Mouse (Mus musculus): ENCODE results near the gene Acot2.
"Not testable (repeated sequence)": the region's sequence is repeated elsewhere in the genome, so short reads cannot be mapped to it uniquely, and the experiment has no call there.

The Acot2 gene

DNA sequence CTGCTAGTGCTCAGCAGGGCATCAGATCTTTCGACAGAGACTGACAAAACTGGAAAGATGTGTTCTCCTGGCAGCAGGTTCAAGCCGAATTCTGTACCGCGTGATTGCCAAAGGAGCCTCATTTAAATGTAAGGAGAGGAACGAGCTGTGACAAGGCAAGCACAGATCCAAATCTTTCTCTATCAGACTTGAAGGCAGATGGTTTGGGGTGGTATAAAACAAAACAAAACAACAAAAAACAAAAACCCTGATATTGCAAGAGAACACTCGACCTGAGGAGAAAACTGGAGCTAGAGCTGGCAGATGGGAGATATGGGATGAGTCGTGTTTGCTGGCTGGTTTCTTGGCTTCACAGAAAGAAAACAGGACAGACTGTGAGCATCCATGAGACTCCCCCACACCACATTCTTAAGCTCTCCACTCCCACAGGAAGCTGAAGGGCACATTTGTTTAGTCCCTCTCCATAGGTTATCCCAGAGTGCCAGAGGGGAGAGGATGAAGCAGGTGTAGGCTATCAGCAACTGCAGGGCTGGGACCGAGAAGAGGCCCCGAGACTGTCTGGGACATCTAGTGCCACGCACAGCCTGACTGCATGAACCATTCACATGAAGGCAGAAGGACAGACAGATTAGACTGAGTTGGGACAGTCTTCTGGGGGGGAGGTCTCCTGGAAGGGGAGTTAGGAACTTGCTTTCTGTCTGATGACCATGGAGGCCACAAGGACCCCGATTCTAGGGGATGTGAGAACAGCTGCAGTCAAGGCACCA lies 10.9 kb downstream of the Acot2 start:
- DNase-seq (ENCODE audit: low read depth, low spot score), result no peak

DNA sequence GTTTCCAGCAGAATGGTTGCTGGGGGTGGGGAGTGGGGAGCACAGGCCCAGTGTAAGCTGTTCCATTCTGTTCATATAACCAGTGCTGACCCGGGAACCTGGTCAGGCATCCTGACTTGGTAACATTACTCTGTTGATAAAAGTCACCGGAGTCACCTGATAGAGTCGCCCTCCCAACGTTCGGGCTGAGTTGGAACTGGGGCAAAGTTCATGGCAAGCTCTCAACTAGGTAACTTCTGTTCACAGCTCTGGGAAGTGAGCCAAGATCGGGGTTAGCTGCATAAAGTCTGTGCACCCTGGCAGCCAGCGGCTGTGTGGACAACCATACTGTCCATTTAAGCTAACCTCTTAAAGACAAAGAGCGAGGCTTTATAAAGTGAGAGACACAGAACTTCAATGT lies 11.6 kb downstream of the Acot2 start:
- DNase-seq (ENCODE audit: low read depth, low spot score), result not testable (repeated sequence)

DNA sequence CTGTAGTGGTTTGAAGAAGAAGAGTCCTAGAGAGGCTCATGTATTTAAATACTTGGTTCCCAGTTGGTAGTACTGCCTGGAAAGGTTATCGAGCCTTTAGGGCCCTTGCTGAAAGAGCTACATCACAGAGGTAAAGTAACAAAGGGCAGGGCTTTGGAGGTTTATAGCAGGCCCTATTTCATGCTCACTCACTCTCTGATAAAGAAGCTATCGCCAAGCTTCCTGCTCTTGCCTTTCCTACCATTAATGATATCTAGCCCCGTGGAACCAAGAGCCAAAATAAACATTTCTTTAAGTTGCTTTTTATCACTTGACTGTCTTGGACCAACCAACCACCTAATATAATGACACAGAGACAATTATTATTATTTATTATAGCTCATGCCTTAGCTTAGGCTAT lies 12.8 kb downstream of the Acot2 start:
- no peak for DNase-seq (ENCODE audit: low read depth, low spot score)

DNA sequence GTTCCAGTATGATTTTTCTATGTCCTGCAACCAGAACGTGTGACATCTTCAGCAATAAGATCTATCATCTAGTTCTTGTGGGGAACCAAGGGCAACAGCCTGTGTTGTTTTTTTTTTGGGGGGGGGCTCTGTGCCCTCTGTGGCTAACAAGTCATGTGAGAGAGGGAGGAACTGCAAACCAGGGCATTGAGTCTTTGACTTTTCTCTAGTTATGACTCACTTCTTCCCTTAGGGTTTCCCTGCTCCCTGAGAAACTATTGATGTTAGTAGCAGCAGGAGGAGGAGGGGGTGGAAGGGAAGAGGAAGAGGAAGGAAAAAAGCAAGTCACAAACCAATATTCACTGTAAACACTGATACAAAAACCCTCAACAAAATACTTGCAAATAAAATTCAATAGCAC lies 16.2 kb downstream of the Acot2 start:
- no peak for DNase-seq (ENCODE audit: low read depth, low spot score)

DNA sequence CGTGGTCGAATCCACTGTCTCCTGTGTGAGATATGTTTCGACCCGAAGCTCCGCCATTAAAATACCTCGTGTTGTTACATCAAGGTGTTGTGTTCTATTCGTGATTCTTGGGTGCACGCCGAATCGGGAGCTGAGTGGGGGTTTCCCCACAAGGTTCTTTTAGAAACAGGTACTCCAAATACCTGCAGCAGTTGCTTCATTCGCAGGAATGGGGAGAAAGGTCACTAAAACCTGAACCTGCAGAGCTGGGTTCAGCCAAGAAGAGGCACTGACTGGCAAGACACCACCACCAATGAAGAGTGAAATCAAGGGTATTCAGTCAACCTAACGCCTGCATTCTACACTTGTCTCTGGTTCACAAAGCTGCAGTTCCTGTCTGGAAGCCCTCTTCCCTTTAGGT lies 20.6 kb downstream of the Acot2 start:
- no peak for DNase-seq (ENCODE audit: low read depth, low spot score)

DNA sequence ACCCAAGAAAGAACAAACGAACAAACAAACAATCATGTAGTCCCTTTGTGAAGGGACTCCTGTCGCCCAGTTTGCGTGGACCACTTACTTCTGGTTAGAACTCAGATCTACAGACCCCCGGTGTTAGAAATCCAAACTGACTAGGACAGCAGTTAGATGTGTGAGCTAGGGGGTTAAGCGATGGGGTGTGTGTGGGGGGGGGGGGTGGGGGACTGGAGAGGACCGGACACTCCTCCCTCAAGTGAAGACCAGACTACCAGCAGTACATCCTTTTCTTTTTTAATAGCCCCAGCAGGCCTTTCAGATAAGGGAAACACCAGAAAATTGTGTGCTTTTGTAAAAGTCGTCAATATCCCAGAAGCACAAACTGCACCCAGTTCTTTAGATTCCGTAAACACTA lies 21.1 kb downstream of the Acot2 start:
- no peak for DNase-seq (ENCODE audit: low read depth, low spot score)

DNA sequence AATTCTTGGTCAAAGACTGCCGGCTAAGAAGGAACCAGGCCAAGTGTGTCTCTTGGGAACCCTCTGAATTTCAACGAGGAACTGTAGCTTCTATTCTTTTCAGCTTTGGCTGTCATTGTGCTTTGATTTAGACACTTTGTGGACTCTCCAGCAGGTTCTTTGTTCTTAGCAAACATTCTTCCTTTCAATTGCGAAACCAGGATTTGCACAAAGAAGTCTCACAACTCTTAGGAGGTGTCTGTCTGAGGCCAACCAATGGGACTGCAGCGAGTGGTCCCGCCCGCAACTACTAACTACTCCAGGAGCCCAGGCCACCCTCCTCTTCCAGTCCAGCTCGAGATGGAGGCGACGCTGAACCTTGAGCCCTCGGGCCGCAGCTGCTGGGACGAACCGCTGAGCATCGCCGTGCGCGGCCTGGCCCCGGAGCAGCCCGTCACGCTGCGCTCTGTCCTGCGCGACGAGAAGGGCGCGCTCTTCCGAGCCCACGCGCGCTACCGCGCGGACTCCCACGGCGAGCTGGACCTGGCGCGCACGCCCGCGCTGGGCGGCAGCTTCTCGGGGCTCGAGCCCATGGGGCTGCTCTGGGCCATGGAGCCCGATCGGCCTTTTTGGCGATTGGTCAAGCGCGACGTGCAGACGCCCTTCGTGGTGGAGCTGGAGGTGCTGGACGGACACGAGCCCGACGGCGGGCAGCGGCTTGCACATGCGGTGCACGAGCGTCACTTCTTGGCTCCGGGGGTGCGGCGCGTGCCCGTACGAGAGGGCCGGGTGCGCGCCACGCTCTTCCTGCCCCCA lies 21.7 kb downstream of the Acot2 start, which contains the start of gene Acot1:
Gene Acot1 (plus strand): TSS at position 320 of the 795 bp plus-strand sequence.
- DNase-seq (ENCODE audit: low read depth, low spot score), result not testable (repeated sequence)

DNA sequence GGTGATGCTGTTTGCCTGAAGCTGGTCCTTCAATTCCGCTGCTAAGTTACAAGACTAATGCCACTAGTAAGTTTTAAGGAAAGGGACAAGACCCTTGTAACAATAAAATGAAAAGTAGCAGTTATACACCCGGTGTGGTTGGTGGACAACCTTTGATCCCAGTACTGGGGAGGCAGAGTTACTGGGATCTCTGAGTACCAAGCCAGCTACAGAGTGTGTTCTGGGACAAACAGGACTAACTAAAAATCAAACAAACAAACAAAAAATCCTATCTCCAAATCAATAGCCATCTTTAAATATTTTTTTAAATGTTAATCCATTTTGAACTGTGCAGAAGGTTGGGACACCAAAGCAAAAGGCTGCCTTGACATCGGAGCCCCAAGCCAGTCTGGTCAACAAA lies 22.5 kb downstream of the Acot2 start:
- DNase-seq (ENCODE audit: low read depth, low spot score), result no peak

DNA sequence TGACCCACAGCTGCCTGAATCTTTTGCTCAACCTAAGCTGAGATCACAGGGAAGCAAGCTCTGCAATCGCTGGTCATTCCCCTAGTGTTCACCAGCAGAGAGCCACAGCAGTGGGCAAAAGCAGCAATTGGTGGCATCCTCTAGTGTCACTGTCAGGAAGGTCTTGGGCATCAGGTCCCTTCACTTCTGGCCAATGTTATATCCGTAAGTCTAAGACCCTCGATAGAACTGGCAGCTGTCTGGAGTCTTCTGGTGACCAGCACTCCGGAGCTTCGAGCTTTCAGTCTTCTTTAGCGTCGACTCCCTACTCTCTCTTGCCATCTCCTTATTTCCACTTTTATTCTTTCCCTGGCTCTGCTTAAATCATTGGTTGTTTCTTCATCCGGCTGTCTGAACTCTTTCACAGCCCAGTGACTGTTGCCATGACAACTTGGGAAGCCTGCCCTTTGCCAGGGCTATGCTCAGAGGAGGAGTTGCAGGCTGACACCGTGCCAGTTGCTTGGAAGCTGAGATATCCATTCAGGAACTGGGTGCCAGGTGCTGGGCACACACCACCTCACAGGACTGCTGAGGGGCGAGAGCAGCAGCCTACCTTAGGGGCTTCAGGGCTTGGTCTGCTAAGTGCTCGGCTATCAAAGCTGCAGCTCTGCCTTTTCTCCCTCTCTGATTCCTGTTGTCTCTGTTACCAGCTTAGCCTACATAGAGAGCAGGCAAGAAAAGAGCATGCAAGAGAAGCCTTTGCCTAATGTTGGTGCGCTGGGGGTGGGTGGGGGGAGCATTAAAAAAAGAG lies 23.8 kb downstream of the Acot2 start:
- no peak for DNase-seq (ENCODE audit: low read depth, low spot score)

DNA sequence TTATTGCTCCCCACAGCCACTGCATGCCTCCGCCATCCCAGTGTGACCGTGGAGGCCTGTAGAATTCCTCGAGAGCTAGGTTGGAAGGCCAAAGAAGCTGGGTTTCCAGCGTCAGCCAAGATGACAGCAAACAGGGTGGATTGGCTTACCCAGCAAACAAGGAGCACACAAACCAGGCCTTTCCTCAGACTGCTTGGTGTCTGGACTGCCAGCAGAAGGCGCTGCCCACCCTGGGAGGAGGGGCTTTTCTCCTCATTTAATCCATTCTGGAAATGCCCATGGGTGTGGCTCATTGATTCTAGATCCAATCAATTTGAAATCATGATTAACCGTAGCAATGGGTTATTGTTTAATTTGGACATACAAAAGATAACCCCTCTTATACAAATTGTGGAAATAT lies 25.5 kb downstream of the Acot2 start:
- no peak for DNase-seq (ENCODE audit: low read depth, low spot score)

DNA sequence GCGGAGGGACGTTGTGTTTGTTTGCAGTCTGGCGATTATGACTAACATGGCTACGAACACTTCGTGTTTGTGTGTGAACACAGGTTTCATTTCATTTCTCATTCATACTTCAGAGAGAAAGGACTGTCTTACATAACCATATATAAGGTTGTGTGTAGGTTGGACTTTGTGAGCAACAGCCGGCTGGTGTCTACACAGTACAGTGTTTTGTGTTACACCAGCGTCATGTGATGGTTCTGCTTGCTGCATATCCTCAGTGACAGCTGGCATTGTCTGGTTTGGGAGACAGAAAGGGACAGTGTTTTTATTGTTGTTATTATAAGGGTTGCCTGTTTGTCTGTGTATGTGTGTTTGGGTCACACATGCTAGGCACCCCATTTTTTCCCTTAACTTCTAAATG lies 26.0 kb downstream of the Acot2 start:
- DNase-seq (ENCODE audit: low read depth, low spot score), result no peak

DNA sequence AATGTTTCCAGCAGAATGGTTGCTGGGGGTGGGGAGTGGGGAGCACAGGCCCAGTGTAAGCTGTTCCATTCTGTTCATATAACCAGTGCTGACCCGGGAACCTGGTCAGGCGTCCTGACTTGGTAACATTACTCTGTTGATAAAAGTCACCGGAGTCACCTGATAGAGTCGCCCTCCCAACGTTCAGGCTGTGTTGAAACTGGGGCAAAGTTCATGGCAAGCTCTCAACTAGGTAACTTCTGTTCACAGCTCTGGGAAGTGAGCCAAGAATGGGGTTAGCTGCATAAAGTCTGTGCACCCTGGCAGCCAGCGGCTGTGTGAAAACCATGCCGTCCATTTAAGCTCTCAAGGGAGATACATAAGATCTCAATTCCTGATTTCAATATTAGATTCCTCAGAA lies 32.9 kb downstream of the Acot2 start:
- DNase-seq (ENCODE audit: low read depth, low spot score), result not testable (repeated sequence)

DNA sequence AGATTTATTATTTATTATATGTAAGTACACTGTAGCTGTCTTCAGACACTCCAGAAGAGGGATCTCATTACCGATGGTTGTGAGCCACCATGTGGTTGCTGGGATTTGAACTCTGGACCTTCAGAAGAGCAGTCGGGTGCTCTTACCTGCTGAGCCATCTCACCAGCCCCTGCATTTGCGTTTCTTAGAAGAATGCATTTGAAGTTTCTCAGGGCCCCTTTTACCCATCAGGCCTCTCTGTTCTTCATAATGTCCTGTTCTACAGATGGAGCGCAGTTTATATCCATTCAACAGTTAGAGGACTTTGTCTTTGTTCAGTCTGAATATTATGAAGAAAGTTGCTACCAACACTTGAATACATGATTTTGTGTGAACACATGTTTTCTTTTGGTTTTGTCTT lies 34.6 kb downstream of the Acot2 start:
- DNase-seq (ENCODE audit: low read depth, low spot score), result not testable (repeated sequence)

DNA sequence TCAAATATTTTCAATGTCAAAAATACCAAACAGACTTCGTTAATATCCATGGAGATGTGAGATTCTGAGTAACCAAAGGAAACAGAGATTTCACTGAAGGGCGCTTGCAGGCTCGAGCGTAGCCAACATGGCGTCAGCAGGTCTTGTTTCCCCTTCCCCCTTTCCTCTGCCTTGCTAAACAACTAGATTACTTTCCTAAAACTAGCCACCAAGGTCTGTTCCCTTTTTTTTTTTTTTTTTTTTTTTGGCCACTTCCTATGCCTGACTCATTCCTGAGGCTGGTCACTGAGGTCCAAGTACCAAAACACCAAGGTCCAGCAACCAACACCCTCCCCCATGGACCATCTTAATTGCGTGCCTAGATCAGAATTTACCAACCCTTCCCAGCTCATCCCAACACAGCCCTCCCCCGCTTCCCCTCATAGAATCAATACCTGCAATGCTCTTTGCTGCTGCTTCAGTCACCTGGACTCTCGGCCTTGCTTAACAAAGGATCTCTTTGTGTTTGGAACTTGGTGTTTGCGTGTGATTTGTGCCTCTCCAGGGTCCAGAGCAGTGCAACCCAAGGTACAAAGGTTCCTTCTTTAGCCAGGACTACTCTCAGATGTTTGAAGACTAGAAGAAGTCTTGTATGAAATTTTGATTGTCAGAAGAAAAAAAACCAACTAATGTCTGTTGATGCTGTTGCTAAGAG lies 35.5 kb downstream of the Acot2 start:
- DNase-seq (ENCODE audit: low read depth, low spot score), result no peak

DNA sequence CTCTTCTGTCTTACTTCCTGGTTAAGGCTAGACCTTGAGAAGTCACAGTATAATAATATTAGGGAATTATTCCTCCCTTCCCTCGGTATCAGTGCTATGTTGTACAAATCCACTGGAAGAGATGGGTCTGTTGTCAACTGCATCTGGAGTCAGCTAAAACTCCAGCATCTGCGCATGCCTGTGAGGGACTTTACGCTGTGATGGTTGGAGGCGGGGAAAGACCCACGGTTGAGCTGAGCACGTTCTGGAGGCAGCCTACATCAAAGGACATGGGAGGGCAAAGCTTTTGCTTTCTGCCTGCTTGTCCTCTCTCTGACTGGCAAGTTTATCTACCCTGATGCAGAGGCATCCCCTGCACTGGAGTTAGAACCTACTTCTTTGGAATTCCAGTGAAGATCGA lies 38.2 kb downstream of the Acot2 start:
- no peak for DNase-seq (ENCODE audit: low read depth, low spot score)

DNA sequence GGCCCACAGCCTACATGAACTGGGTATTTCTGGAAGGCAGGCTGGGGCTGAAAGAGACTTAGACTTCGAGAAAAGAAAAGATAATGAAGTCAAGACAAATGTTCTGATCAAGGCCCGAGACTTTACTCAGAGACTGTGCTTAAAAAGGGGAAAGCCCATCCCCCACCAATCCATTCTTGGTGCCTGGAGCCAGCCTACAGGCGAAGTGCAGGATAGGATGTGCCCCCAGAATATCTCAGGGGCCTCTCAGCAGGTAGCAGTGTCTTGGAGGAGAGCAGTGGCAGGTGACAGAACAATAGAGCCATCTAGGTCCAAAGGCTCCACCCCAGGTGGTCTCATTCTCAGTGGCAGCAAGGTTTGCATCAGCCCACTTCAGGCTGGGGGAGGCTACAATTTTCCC lies 40.7 kb downstream of the Acot2 start:
- not testable (repeated sequence) for DNase-seq (ENCODE audit: low read depth, low spot score)

DNA sequence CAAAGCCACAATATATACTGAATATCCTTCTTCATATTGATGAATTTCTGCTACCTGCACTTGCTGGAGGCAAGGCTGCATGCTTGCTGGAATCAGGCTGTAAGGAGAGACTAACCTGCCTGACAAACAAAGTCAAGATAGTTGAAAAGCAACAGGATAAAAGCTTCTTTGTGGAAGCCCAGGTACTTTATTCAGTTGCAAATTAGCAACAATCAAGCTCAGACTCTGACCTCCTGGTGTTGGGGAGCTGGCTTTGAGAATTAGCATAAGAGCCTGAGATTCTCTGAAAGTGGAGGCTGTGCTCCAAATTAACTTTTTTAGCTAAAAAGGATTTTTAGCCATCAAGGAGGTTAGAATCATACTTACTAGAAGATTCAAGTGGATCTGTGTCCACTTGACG lies 41.4 kb downstream of the Acot2 start:
- DNase-seq (ENCODE audit: low read depth, low spot score), result not testable (repeated sequence)

DNA sequence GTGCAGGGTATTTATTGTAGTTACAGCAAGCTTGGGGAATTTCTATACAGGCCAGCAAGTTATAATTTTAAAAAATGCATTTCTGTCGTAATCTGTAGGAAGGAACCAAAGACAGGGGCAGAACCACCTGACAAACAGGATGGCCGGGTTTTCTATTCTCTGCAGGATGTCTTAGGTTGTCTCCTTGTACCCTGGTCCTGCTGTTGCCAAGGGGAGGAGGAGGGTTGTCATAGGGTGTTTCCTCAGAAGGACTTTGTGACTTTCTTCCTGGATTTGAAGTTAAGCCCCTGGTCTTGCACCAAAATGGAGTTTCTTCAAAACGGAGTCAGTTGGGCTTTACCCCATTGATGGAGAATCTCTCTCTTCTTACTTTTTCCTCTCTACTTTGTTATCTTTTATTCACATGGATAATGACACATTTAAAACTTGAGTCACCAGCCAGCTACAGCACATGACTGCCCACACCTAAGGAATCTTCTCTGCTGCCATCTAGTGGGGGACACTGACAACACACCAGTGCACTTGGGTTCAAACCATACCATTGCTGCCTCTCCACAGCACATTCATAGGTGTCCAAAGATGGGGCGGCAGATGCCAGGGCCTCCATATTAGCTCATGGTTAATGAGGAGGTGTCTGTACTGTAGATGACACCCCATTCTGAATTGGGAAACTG lies 43.1 kb downstream of the Acot2 start:
- peak; percentile 40 for DNase-seq (ENCODE audit: low read depth, low spot score)

DNA sequence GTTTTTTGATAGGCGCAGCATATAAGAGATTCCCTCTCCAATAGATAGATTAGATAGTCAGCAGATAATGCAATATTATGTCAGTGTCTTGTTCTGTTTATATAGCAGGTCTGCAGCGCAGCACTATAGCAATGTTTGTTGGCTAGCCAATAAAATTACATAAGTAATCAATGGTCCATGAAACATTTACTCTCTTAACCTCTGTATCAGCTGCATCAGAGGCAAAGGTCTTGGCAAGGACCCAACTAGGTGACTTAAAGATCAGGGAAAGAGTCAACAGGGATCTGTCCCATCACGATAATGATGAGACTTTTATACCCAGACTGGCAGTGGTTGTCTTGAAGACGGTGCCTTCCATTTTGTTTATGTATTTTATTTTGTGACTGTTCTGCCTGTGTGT lies 45.2 kb downstream of the Acot2 start:
- DNase-seq (ENCODE audit: low read depth, low spot score), result no peak

DNA sequence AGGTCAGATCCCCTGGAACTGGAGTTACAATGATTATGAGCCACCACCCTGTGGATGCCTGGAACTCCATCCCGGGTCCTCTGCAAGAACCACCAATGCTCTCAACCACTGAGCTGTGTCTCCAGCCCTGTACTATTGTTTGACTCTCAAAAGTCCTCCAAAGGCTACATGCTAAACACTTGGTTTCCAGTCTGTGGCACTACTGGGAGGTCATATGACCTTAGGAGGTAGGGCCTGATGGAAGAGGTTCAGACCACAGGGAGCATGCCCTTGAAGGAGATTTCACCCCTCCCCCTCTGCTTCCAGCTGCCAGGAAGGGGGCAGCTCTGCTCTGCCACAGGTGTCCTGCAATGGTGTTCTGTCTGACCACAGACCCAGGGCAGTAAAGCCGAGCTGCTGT lies 45.6 kb downstream of the Acot2 start:
- DNase-seq (ENCODE audit: low read depth, low spot score), result not testable (repeated sequence)

DNA sequence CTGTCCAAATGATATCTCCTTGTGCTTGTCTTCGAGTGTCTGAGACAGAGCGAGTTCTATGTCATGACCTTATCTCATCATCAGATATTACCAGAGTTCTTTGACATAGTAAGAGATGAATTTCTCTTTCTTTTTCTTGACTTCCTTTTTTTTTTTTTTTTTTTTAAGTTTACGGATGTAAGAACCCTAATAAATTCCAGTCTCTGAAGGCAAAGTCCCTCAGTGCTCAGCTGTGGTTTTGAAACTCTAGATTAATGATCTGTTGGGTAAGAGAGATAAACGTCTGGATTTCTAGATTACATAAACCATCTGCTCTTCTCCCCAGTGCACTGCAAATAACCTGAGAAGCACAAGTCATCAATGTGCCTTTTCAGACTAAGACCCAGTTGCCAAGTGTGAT lies 46.4 kb downstream of the Acot2 start:
- DNase-seq (ENCODE audit: low read depth, low spot score), result no peak

All from c-Kit-negative CD71-positive TER-119-positive erythroid progenitor cells, embryonic 14.5 days (primary cell).